20 mouse cellular contexts compared by ENCODE assay signal in genomic region chr12:34142743-34143142, GRCm38 (mm10).
DNase-seq lines count a peak whose midpoint lies in the region; ATAC-seq lines count a peak whose summit lies in the region.
"Had no signal": no experiment of that assay in that cellular context is flagged by ENCODE, and none has a peak within 500 bp of the region (broad histone marks: within the 10 kb centered on the region; RNA-seq: fewer than 3 reads in every experiment).

No protein-coding gene starts in this region.

- peak; percentile 13 to 34 for DNase-seq in spleen, postnatal 36 days (ENCODE audit: low spot score in 2 of 2)
- DNase-seq in spleen, postnatal 4 days (ENCODE audit: low spot score in 2 of 2), result no peak
- DNase-seq in embryo, embryonic 10 days (ENCODE audit: low spot score), result no peak
- no peak for DNase-seq in layer of hippocampus, postnatal 36 days
- no peak for DNase-seq in cerebellum, postnatal 36 days
- no peak for DNase-seq in cerebellum, adult 11-12 months
- DNase-seq: adrenal gland, postnatal 25 days; cerebellum, adult 9-10 months; cerebellum, postnatal 25 days; embryo, embryonic 11 days; gastrocnemius, postnatal 36 days; heart, postnatal 10 days; heart, postnatal 4 days had no signal

- peak; percentile 67 for ATAC-seq in granulocyte monocyte progenitor cell, adult 5-6 weeks (replicated peaks; ENCODE audit: poor library complexity, severe bottlenecking)
- ATAC-seq in megakaryocyte progenitor cell, adult 5-6 weeks (replicated peaks; ENCODE audit: poor library complexity), result peak; percentile 84
- ATAC-seq: activated CD4-positive, CD25-positive, alpha-beta regulatory T cell, adult 4 months; CD4-positive, CD25-positive, alpha-beta regulatory T cell, adult 4 months; forebrain, embryonic 15.5 days; hindbrain, postnatal 0 days; Patski had no signal

Comparison
In these comparisons a context has a peak if more than half of its experiments do, and no peak if none do; other contexts are left out.
1. DNase-seq: peak in spleen, postnatal 36 days (2 of 2); none in spleen, postnatal 4 days (0 of 2), embryo, embryonic 10 days (single experiment), layer of hippocampus, postnatal 36 days (0 of 2), cerebellum, postnatal 36 days (0 of 2) and cerebellum, adult 11-12 months (single experiment).